Comparison of ENCODE assay signal across 15 mouse cellular contexts in the genomic region with DNA sequence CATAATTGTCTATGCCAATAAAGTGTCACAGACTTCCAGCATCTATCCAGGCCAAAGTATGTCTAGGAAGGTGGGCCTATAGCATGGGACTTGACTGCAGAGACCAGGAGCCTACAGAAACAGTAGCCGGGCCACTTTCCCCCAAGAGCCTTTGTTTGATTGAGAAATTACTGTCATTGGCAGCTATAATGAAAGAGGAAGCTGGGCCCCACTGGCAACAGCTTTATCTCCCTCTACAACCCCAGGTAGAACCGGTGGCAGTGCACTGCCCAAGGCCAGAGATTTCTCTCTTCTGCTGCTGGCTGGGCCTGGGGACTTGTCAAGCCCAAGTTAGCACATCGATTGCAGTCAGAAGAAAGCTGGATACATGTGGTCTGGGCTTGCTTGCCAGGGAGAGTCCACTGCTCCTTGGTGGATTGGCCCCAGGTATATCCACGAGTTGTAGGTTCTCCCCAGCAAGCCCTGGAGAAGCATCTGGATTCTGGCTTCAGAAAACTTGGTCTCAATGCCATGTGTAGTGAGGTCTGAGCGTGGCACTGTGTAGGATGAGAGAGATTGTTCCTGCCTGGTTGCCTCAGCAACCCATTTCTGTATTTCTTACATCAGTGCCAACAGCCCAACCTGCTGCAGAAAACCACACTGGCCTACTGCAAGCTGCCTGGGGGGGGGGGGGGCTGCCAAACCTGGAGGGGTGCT. TPM values are rescaled to one million over a fixed set of nuclear protein-coding genes. Genes with fewer than 3 reads are reported as not detected.
DNase-seq lines count a peak whose midpoint lies in the region; ATAC-seq and TF ChIP-seq lines count a peak whose summit lies in the region.
"Had no signal": no experiment of that assay in that cellular context is flagged by ENCODE, and none has a peak within 500 bp of the region (broad histone marks: within the 10 kb centered on the region; RNA-seq: fewer than 3 reads in every experiment).

No protein-coding gene starts in this region.

- peaks cover 40% of the 10 kb centered on the region for H3K4me1 ChIP-seq in forebrain, embryonic 10.5 days
- H3K4me1 ChIP-seq in forebrain, embryonic 12.5 days, result peaks cover 24% of the 10 kb centered on the region
- peaks cover 9 to 12% of the 10 kb centered on the region in 2 experiments for H3K4me1 ChIP-seq in MEL (ENCODE audit: control insufficient read depth in 1 of 2, insufficient read depth in 2 of 2, low read length in 2 of 2)
- peaks cover 17% of the 10 kb centered on the region for H3K4me1 ChIP-seq in intestine, postnatal 0 days (replicated peaks; ENCODE audit: control insufficient read depth, insufficient read depth, low read length)
- no peaks in the 10 kb centered on the region for H3K4me1 ChIP-seq in liver, postnatal 0 days (ENCODE audit: insufficient read depth)

- 0 out of 2 replicates have a peak overlapping the region, but pooled peaks have one; percentile 8 for H3K27ac ChIP-seq in forebrain, embryonic 10.5 days
- H3K27ac ChIP-seq in forebrain, embryonic 12.5 days, result no peak overlapping the region
- peak overlapping the region; percentile 81 for H3K27ac ChIP-seq in layer of hippocampus, adult 2 months
- no peak overlapping the region for H3K27ac ChIP-seq in MEL (ENCODE audit: control insufficient read depth, low read depth, low read length)
- H3K27ac ChIP-seq in intestine, postnatal 0 days (ENCODE audit: low read depth, low read length), result no peak overlapping the region
- H3K27ac ChIP-seq in liver, postnatal 0 days (ENCODE audit: low read depth), result no peak overlapping the region
- H3K27ac ChIP-seq: embryonic facial prominence, embryonic 12.5 days; kidney, embryonic 15.5 days; limb, embryonic 10.5 days; liver, embryonic 13.5 days had no signal

- no peaks in the 10 kb centered on the region for H3K79me2 ChIP-seq in MEL (ENCODE audit: control insufficient read depth, insufficient read depth, low read length, poor library complexity)

- no peak for ATAC-seq in forebrain, embryonic 12.5 days (ENCODE audit: low FRiP score)
- ATAC-seq in megakaryocyte, adult 5-6 weeks (ENCODE audit: poor library complexity, severe bottlenecking), result peak; percentile 68
- ATAC-seq in intestine, postnatal 0 days, result no peak
- no peak for ATAC-seq in liver, postnatal 0 days

- 90% methylated on average over 5 of the region's 5 CpGs for WGBS in forebrain, embryonic 10.5 days
- WGBS in forebrain, embryonic 12.5 days, result 84% methylated on average over 5 of the region's 5 CpGs
- 63% methylated on average over 5 of the region's 5 CpGs for WGBS in intestine, postnatal 0 days
- WGBS in liver, postnatal 0 days (ENCODE audit: insufficient replicate concordance), result 60% methylated on average over 5 of the region's 5 CpGs

- H3K9me3 ChIP-seq in forebrain, embryonic 10.5 days, result no peaks in the 10 kb centered on the region
- no peaks in the 10 kb centered on the region for H3K9me3 ChIP-seq in forebrain, embryonic 12.5 days
- H3K9me3 ChIP-seq in MEL (replicated peaks; ENCODE audit: insufficient read depth, low read length), result no peaks in the 10 kb centered on the region
- H3K9me3 ChIP-seq in intestine, postnatal 0 days (ENCODE audit: control insufficient read depth), result no peaks in the 10 kb centered on the region
- H3K9me3 ChIP-seq in liver, postnatal 0 days (ENCODE audit: low read length), result no peaks in the 10 kb centered on the region
- H3K9me3 ChIP-seq: embryonic facial prominence, embryonic 12.5 days; kidney, embryonic 15.5 days; limb, embryonic 10.5 days; liver, embryonic 13.5 days had no signal

- TF ChIP-seq POLR2A in MEL (IDR thresholded peaks at IDR 0.05; ENCODE audit: control insufficient read depth in 1 of 2, insufficient read depth in 1 of 2, low read depth in 1 of 2, low read length in 2 of 2, poor library complexity in 1 of 2), result no peak

- no peak for TF ChIP-seq EP300 in MEL (IDR thresholded peaks at IDR 0.05; ENCODE audit: low read depth in 1 of 2, low read length in 2 of 2)
- no peak for TF ChIP-seq EP300 in liver, postnatal 0 days (IDR thresholded peaks at IDR 0.05; ENCODE audit: low read depth)

- TF ChIP-seq CTCF in layer of hippocampus, adult 2 months (conservative IDR thresholded peaks at IDR 0.05), result no peak
- TF ChIP-seq CTCF in MEL (IDR thresholded peaks at IDR 0.05 in 2 of 3, conservative IDR thresholded peaks at IDR 0.05 in 1 of 3; ENCODE audit: control insufficient read depth in 1 of 3, insufficient read depth in 1 of 3, low read depth in 2 of 3, low read length in 3 of 3, poor library complexity in 1 of 3, severe bottlenecking in 1 of 3), result no peak
- no peak for TF ChIP-seq CTCF in intestine, postnatal 0 days (IDR thresholded peaks at IDR 0.05; ENCODE audit: low read depth)
- no peak for TF ChIP-seq CTCF in liver, postnatal 0 days (IDR thresholded peaks at IDR 0.05; ENCODE audit: low read depth)

- H3K27me3 ChIP-seq in forebrain, embryonic 10.5 days (ENCODE audit: poor library complexity, severe bottlenecking), result no peaks in the 10 kb centered on the region
- peaks cover 6% of the 10 kb centered on the region; the same call in 1 of the 2 replicates for H3K27me3 ChIP-seq in forebrain, embryonic 12.5 days
- no peaks in the 10 kb centered on the region for H3K27me3 ChIP-seq in MEL (ENCODE audit: control insufficient read depth in 1 of 2, insufficient read depth in 2 of 2, low read length in 2 of 2)
- no peaks in the 10 kb centered on the region for H3K27me3 ChIP-seq in intestine, postnatal 0 days (replicated peaks; ENCODE audit: control insufficient read depth, insufficient read depth, low read length)
- no peaks in the 10 kb centered on the region for H3K27me3 ChIP-seq in liver, postnatal 0 days (ENCODE audit: insufficient read depth, low read length)
- H3K27me3 ChIP-seq: embryonic facial prominence, embryonic 12.5 days; kidney, embryonic 15.5 days; liver, embryonic 13.5 days had no signal

- H3K4me3 ChIP-seq in forebrain, embryonic 10.5 days, result no peak overlapping the region
- H3K4me3 ChIP-seq in forebrain, embryonic 12.5 days (replicated peaks), result no peak overlapping the region
- no peak overlapping the region for H3K4me3 ChIP-seq in layer of hippocampus, adult 2 months
- no peak overlapping the region for H3K4me3 ChIP-seq in MEL (ENCODE audit: control insufficient read depth in 1 of 2, insufficient read depth in 1 of 2, low read depth in 2 of 2, low read length in 2 of 2)
- H3K4me3 ChIP-seq in intestine, postnatal 0 days (ENCODE audit: low read depth, low read length), result no peak overlapping the region
- H3K4me3 ChIP-seq in liver, postnatal 0 days (ENCODE audit: low read depth, low read length), result no peak overlapping the region
- H3K4me3 ChIP-seq: embryonic facial prominence, embryonic 12.5 days; kidney, embryonic 15.5 days; limb, embryonic 10.5 days; liver, embryonic 13.5 days had no signal

- no peak for TF ChIP-seq RAD21 in MEL (IDR thresholded peaks at IDR 0.05; ENCODE audit: low read depth, low read length)

- H3K36me3 ChIP-seq in forebrain, embryonic 10.5 days (replicated peaks), result peaks cover 17% of the 10 kb centered on the region
- H3K36me3 ChIP-seq in forebrain, embryonic 12.5 days (replicated peaks), result 0 out of 2 replicates have a peak, but pooled peaks cover 3% of the 10 kb centered on the region
- peaks cover 0 to 11% of the 10 kb centered on the region in 2 experiments for H3K36me3 ChIP-seq in MEL (ENCODE audit: control insufficient read depth in 1 of 2, insufficient read depth in 2 of 2, low read length in 2 of 2)
- H3K36me3 ChIP-seq in intestine, postnatal 0 days (ENCODE audit: control insufficient read depth, insufficient read depth), result peaks cover 10% of the 10 kb centered on the region; the same call in 1 of the 2 replicates
- peaks cover 4% of the 10 kb centered on the region for H3K36me3 ChIP-seq in liver, postnatal 0 days (replicated peaks; ENCODE audit: insufficient read depth, low read length)
- H3K36me3 ChIP-seq: embryonic facial prominence, embryonic 12.5 days had no signal

- no peak overlapping the region for H3K4me2 ChIP-seq in forebrain, embryonic 12.5 days
- no peak overlapping the region for H3K4me2 ChIP-seq in intestine, postnatal 0 days (replicated peaks; ENCODE audit: low read depth)
- no peak overlapping the region for H3K4me2 ChIP-seq in liver, postnatal 0 days (ENCODE audit: low read depth, low read length)
- H3K4me2 ChIP-seq: embryonic facial prominence, embryonic 12.5 days; kidney, embryonic 15.5 days; liver, embryonic 13.5 days had no signal

- DNase-seq in forebrain, embryonic 10.5 days (ENCODE audit: extremely low spot score, low spot score), result no peak
- DNase-seq in layer of hippocampus, adult 2 months (ENCODE audit: low spot score in 2 of 2), result peak in 1 of 2 experiments; percentile 51
- no peak for DNase-seq in layer of hippocampus, adult 9-10 months (ENCODE audit: low spot score)
- peak; percentile 64 for DNase-seq in MEL (ENCODE audit: low read depth, low spot score)
- no peak for DNase-seq in liver, postnatal 0 days
- DNase-seq: cerebellum, postnatal 25 days; liver, embryonic 13.5 days; retina, postnatal 1 day had no signal

- no peak overlapping the region for H3K9ac ChIP-seq in forebrain, embryonic 12.5 days
- no peak overlapping the region for H3K9ac ChIP-seq in MEL (ENCODE audit: control insufficient read depth, low read depth, low read length, poor library complexity, severe bottlenecking)
- H3K9ac ChIP-seq in intestine, postnatal 0 days (ENCODE audit: low read depth, low read length), result no peak overlapping the region
- no peak overlapping the region for H3K9ac ChIP-seq in liver, postnatal 0 days (replicated peaks)
- H3K9ac ChIP-seq: embryonic facial prominence, embryonic 12.5 days; kidney, embryonic 15.5 days; liver, embryonic 13.5 days had no signal

TF ChIP-seq in MEL, 35 proteins besides CTCF, POLR2A, EP300 and RAD21:
- TF ChIP-seq GATA1 (IDR thresholded peaks at IDR 0.05; ENCODE audit: low read depth, low read length) (0 out of 2 replicates have a peak, but pooled peaks have one; percentile 17), UBTF (IDR thresholded peaks at IDR 0.05; ENCODE audit: borderline replicate concordance, insufficient read depth, low read depth, low read length) (no peak)
TF ChIP-seq in MEL: peak in this region for 1.

RNA-seq across cellular contexts. Expression of a gene that starts 40.3 kb away (rescaled TPM):
- polyA plus RNA-seq in forebrain, embryonic 10.5 days (2016; fragmentation: Nextera tagmentation; extraction: Ambion mirVana), result 1.8 and 2.0 TPM in 2 replicates
- polyA plus RNA-seq in forebrain, embryonic 12.5 days (2016; fragmentation: Nextera tagmentation; extraction: Ambion mirVana), result 3.0 and 3.1 TPM in 2 replicates
- 10 to 100 TPM; 96.2 to 98.8 TPM for total RNA-seq in layer of hippocampus, adult 2 months (2021)
- total RNA-seq in MEL (2012; rRNA removed), result 0.12 and 0.23 TPM in 2 replicates
- under 1 TPM in 1 of 2 experiments, not detected in 1; 0.07 TPM for polyA plus RNA-seq in MEL (2012; ENCODE audit: insufficient read depth in 1 of 2, insufficient read length in 2 of 2, low read depth in 1 of 2, low replicate concordance in 2 of 2, missing spikeins in 1 of 2)
- not detected in 2 replicates for total RNA-seq in megakaryocyte, adult 5-6 weeks (2015)
- total RNA-seq in megakaryocyte, adult 5-6 weeks (2017), result 0.07 TPM in 1 of 2 replicates, not detected in the other
- 2.8 and 3.2 TPM in 2 replicates for polyA plus RNA-seq in intestine, postnatal 0 days (2015; fragmentation: Nextera tagmentation; extraction: Ambion mirVana)
- 0.07 and 0.08 TPM in 2 replicates for polyA plus RNA-seq in liver, postnatal 0 days (2015; fragmentation: Nextera tagmentation; extraction: Ambion mirVana)
- total RNA-seq: monocyte, adult 5-6 weeks had no signal

Comparison
In these comparisons a context has a peak if more than half of its experiments do, and no peak if none do; other contexts are left out.
1. H3K27ac ChIP-seq: peak in forebrain, embryonic 10.5 days (single experiment) and layer of hippocampus, adult 2 months (single experiment); none in forebrain, embryonic 12.5 days (single experiment), MEL (single experiment), intestine, postnatal 0 days (single experiment) and liver, postnatal 0 days (single experiment).